Mouse (Mus musculus) liver, embryonic 15.5 days (tissue): ENCODE data around the gene Metap1. TPM values are rescaled to one million over a fixed set of nuclear protein-coding genes. Genes with fewer than 3 reads are reported as not detected.

Experiments
- ATAC-seq: fragments of 200-750 bp; cut with Nextera tagmentation; 2 replicates; pipeline ENCODE4 v1.8.0; 2017; ENCODE audit warnings: moderate number of reproducible peaks, mild to moderate bottlenecking, moderate library complexity; ENCODE audit not compliant: insufficient read depth
- H3K27ac ChIP-seq: fragments of 300-500 bp; sonication (generic); replicated peaks from 2 replicates; pipeline ENCODE4 v1.5.1; 2015; ENCODE audit warnings: mild to moderate bottlenecking, inconsistent platforms
- H3K27me3 ChIP-seq: fragments of 300-500 bp; sonication (generic); 2 replicates; pipeline ENCODE4 v1.6.1; 2015; ENCODE audit warnings: mild to moderate bottlenecking, inconsistent platforms
- H3K36me3 ChIP-seq: fragments of 300-500 bp; sonication (generic); replicated peaks from 2 replicates; pipeline ENCODE4 v1.6.1; 2015; ENCODE audit warnings: moderate library complexity, mild to moderate bottlenecking, inconsistent platforms
- H3K4me1 ChIP-seq: fragments of 300-500 bp; sonication (generic); replicated peaks from 2 replicates; pipeline ENCODE4 v1.6.1; 2015; ENCODE audit warnings: inconsistent platforms
- H3K4me2 ChIP-seq: fragments of 300-500 bp; sonication (generic); 2 replicates; pipeline ENCODE4 v1.6.1; 2015; ENCODE audit warnings: moderate library complexity, mild to moderate bottlenecking, inconsistent platforms
- H3K4me3 ChIP-seq: fragments of 300-500 bp; sonication (generic); replicated peaks from 2 replicates; pipeline ENCODE4 v1.5.1; 2015; ENCODE audit warnings: mild to moderate bottlenecking, inconsistent platforms
- H3K9ac ChIP-seq: fragments of 300-500 bp; sonication (generic); 2 replicates; pipeline ENCODE4 v1.6.1; 2015; ENCODE audit warnings: moderate library complexity, mild to moderate bottlenecking, inconsistent platforms
- H3K9me3 ChIP-seq: fragments of 300-500 bp; sonication (generic); replicated peaks from 2 replicates; pipeline ENCODE4 v1.6.1; 2016; ENCODE audit warnings: inconsistent platforms
- WGBS: fragments of 180-500 bp; shearing (Covaris S2); methylation state at CpG from one replicate; pipeline ENCODE4 v1.1.7; 2015; ENCODE audit warnings: mixed read lengths; ENCODE audit not compliant: insufficient replicate concordance; 5-methylcytosine and 5-hydroxymethylcytosine counted together
- polyA plus RNA-seq: library from polyadenylated mRNA; unstranded; fragments of >200 nt; fragmentation: Nextera tagmentation; extraction: Ambion mirVana; gene quantifications from 2 replicates; pipeline ENCODE4 v1.2.1, GENCODE M21; 2015

The Metap1 gene
- polyA plus RNA-seq, 1 experiment from 2014 or later, result 20.8 TPM

DNA sequence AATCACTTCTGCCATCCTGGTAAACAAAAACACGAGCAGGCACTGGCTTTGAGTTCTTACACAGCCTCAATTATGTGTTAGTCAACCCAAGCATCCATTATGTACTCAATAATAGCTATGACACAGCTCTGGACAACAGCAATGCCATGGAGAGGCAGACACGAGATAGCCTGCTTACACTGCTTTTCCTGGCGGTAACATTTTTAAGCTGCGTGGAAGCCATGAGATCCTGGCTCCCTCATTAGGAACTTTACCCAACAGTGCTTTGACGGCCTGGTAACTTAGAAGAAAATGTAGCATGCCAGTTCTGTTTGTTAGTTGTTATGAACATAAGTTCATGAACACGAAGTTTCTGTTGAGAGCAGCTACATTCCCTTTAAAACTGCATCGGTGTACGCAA, 36.2 kb upstream of the Metap1 start:
- no peaks in the 10 kb centered on the region for H3K9me3 ChIP-seq
- ATAC-seq, result no peak
- H3K36me3 ChIP-seq, result no peaks in the 10 kb centered on the region
- peak overlapping the region; percentile 80; the same call in 1 of the 2 replicates for H3K9ac ChIP-seq
- peak overlapping the region; percentile 82; the same call in 1 of the 2 replicates for H3K27ac ChIP-seq
- 75% methylated on average over 8 of the region's 8 CpGs for WGBS
- H3K4me1 ChIP-seq, result peaks cover 35% of the 10 kb centered on the region
- H3K4me3 ChIP-seq, result peak overlapping the region; percentile 100
- no peaks in the 10 kb centered on the region; the same call in 1 of the 2 replicates for H3K27me3 ChIP-seq
- peak overlapping the region; percentile 97 for H3K4me2 ChIP-seq

DNA sequence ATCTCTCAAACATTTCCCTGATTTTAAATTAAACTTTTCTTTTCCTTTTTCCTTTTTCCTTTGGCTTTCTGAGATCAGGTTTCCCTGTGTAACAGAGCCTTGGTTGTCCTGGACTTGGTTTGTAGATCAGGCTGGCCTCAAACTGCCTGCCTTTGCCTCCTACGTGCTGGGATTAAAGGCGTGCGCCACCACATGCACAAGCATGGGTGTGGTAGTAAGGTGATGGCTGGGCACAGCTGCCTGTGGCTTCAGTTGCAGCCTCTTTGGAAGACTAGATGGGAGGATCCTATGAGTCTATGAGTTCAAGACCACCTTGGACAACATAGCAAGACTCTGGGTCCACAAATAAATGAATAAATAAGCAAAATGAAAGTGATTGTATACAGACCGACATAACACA, 34.6 kb upstream of the Metap1 start:
- 82% methylated on average over 4 of the region's 4 CpGs for WGBS
- H3K9ac ChIP-seq, result no peak overlapping the region
- ATAC-seq, result no peak
- H3K27ac ChIP-seq, result no peak overlapping the region
- no peaks in the 10 kb centered on the region for H3K36me3 ChIP-seq
- H3K9me3 ChIP-seq, result no peaks in the 10 kb centered on the region
- H3K4me3 ChIP-seq, result no peak overlapping the region
- peaks cover 22% of the 10 kb centered on the region for H3K4me1 ChIP-seq
- H3K4me2 ChIP-seq, result no peak overlapping the region
- no peaks in the 10 kb centered on the region; the same call in 1 of the 2 replicates for H3K27me3 ChIP-seq

DNA sequence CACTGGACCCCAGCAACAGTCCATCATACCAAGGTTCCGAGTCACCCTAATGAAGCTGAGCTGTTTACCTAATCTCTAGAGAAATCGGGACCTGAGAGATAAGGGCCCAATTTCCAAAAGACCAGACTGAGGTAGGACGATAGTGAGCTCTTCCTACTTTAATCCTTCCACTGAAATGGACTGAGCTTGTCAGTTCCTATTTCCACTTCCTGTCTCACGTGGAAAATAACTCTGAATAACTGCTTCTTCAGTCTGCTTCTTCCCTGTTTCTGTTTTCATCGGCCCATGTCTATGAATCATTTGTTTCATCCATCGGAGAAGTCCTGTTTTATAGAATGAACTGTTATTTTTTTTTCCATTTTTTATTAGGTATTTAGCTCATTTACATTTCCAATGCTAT, 29.9 kb upstream of the Metap1 start:
- Histone ChIP-seq H3K9me3 (no peaks in the 10 kb centered on the region), H3K9ac (no peak overlapping the region), H3K4me3 (no peak overlapping the region), H3K27me3 (no peaks in the 10 kb centered on the region; the same call in 1 of the 2 replicates), H3K4me1 (no peaks in the 10 kb centered on the region), H3K36me3 (no peaks in the 10 kb centered on the region), H3K27ac (no peak overlapping the region), H3K4me2 (no peak overlapping the region)
- no peak for ATAC-seq
- 54% methylated on average over 6 of the region's 6 CpGs for WGBS

DNA sequence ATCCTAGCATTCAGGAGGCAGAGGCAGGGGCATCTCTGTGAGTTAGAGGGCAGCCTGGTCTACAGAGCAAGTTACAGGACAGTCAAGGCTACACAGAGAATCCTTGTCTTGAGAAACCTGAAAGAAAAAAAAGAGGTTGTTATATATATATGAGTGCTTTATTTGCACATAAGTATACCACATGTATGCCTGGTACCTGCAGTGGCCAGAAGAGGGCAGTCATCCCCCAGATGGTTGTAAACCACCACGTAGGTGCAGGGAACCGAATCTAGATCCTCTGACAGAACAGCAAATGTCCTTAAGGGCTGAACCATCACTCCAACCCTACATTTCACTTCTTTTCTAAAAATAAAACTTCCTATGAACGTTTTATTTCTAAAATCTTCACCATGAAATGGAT, 28.6 kb upstream of the Metap1 start:
- H3K27me3 ChIP-seq, result no peaks in the 10 kb centered on the region; the same call in 1 of the 2 replicates
- no peak for ATAC-seq

DNA sequence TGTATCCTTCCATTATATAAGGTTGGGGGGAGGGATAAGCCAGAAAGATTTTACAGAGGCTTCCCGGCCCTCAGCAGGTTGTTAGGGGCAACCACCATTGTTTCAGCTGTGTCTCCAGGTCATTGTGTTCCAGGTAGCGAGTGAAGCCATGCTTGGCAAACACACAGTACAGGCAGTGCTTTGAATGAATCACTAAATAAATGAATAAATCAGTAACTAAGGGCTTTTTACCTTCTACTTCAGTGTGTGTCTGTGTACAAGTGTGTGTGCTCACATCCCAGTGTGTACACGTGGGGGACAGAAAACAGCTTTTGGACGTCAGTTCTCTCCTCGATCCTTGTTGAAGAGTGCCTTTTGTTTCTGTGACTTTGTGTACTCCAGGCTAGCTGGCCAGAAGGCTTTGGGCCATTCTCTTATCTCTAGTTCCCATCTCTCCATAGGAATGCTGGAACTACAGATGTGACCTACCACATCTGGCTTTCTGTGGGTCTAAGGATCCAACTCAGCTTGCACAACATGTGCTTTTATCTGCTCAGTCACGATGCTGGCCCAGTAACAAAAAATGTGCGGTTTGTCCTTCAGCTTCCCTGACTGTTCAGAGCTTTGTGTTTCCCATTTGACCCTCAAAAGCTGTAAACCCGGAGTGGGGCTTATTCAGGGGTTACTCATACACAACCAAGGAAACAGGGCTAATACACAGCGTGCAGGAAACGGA, 26.5 kb upstream of the Metap1 start:
- no peak overlapping the region for H3K9ac ChIP-seq
- ATAC-seq, result no peak
- H3K4me1 ChIP-seq, result no peaks in the 10 kb centered on the region
- H3K4me2 ChIP-seq, result no peak overlapping the region
- H3K36me3 ChIP-seq, result no peaks in the 10 kb centered on the region
- 57% methylated on average over 10 of the region's 10 CpGs for WGBS
- no peak overlapping the region for H3K4me3 ChIP-seq
- H3K9me3 ChIP-seq, result no peaks in the 10 kb centered on the region
- H3K27me3 ChIP-seq, result no peaks in the 10 kb centered on the region
- H3K27ac ChIP-seq, result no peak overlapping the region

More for the DNA sequence above, 28.6 kb upstream of the Metap1 start:
- no peaks in the 10 kb centered on the region for H3K36me3 ChIP-seq
- H3K9me3 ChIP-seq, result no peaks in the 10 kb centered on the region
- H3K4me2 ChIP-seq, result no peak overlapping the region
- WGBS, result 53% methylated on average over 3 of the region's 3 CpGs
- H3K9ac ChIP-seq, result no peak overlapping the region
- no peak overlapping the region for H3K27ac ChIP-seq
- H3K4me1 ChIP-seq, result no peaks in the 10 kb centered on the region
- no peak overlapping the region for H3K4me3 ChIP-seq

DNA sequence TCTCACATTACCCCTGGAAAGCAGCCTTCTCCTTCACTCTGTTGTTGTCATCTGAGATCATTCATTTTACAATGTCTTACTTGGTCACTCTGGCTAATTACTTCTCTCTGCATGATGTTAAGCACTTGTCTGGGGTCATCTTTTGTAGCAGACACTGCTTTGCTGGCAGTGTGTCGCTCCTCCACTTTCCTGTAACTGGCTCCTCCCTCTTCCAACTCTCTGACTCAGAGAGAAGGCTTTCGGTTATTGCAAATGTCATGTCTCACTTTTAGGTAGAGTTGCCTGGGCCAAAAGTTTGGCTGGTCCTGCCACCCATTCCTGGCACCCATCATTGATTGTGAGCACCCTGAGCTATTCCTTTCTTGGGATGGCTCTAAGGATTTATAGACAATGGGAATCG, 25.4 kb upstream of the Metap1 start:
- H3K9me3 ChIP-seq, result no peaks in the 10 kb centered on the region
- H3K4me3 ChIP-seq, result no peak overlapping the region
- no peak for ATAC-seq
- no peak overlapping the region for H3K4me2 ChIP-seq
- H3K9ac ChIP-seq, result no peak overlapping the region
- H3K36me3 ChIP-seq, result no peaks in the 10 kb centered on the region
- WGBS, result 68% methylated on average over 3 of the region's 3 CpGs
- no peak overlapping the region for H3K27ac ChIP-seq
- H3K27me3 ChIP-seq, result no peaks in the 10 kb centered on the region
- H3K4me1 ChIP-seq, result no peaks in the 10 kb centered on the region

DNA sequence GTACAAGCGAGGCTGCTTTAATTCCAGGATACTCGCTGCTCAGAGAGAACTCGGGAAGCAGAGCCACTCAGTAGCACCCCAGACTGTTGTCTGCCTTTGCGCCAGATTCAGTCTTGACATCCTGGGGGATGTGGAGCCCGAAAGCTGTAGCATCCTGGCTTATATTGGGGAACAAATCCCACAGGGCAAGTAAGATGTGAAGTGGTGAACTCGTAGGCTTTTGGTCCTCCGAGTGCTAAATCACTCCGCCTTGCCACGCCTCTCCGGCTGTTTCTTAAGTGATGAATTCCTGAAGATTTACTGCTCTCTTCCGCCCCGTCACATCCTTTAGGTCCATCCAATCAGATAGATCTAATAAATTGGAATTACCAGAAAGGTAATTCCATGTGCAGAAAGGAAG, 23.9 kb upstream of the Metap1 start:
- H3K4me2 ChIP-seq, result no peak overlapping the region
- no peak for ATAC-seq
- H3K27ac ChIP-seq, result no peak overlapping the region
- H3K36me3 ChIP-seq, result no peaks in the 10 kb centered on the region
- H3K4me3 ChIP-seq, result no peak overlapping the region
- 74% methylated on average over 12 of the region's 12 CpGs for WGBS
- no peaks in the 10 kb centered on the region for H3K4me1 ChIP-seq
- H3K9ac ChIP-seq, result no peak overlapping the region
- H3K9me3 ChIP-seq, result no peaks in the 10 kb centered on the region
- H3K27me3 ChIP-seq, result no peaks in the 10 kb centered on the region

DNA sequence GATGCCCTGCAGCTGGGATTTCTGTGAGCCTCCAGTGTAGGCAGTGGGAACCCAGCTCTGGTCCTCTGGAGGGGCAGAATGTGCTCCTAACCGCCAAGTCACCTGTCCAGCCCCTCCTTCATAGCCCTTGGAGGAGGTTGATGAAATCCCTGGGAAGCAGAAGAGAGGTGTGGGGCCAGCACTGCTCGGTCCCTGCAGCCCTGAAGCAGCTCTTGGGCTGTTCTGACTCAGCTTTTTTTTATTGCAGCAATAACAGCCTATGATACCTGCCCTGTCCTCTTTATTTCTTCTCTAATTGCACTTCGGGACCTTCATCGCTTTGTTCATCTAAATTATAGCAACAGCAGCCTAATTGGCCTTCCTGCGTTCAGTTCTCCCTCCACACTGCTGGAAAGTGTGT, 21.2 kb upstream of the Metap1 start:
- Histone ChIP-seq H3K9me3 (no peaks in the 10 kb centered on the region), H3K27me3 (no peaks in the 10 kb centered on the region), H3K4me2 (no peak overlapping the region), H3K27ac (no peak overlapping the region), H3K36me3 (no peaks in the 10 kb centered on the region), H3K4me3 (no peak overlapping the region), H3K9ac (no peak overlapping the region), H3K4me1 (no peaks in the 10 kb centered on the region)
- ATAC-seq, result no peak
- WGBS, result 68% methylated on average over 5 of the region's 5 CpGs

DNA sequence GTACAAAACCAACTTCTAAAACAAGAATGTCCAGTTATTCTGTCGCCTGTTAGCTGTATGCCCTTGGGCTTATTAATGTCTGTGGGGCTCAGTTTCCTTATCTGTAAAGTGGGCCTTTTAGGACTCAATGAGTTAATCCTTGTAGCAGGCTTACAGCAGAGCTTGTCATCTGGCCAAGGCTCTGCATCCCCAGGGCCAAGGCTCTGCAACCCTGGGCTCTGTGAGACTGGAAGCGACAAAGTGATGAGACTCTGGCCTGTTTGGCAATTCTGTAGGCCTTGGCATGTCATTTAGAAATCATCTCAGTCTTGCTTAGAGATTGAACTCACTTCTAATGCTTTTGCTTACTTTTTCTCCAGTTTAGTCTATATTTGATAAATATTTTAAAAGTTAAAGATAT, 20.3 kb upstream of the Metap1 start:
- Histone ChIP-seq H3K4me2 (no peak overlapping the region), H3K36me3 (no peaks in the 10 kb centered on the region), H3K9ac (no peak overlapping the region), H3K9me3 (no peaks in the 10 kb centered on the region), H3K27ac (no peak overlapping the region), H3K4me1 (no peaks in the 10 kb centered on the region), H3K4me3 (no peak overlapping the region), H3K27me3 (no peaks in the 10 kb centered on the region)
- 72% methylated on average over 2 of the region's 2 CpGs for WGBS
- ATAC-seq, result no peak

DNA sequence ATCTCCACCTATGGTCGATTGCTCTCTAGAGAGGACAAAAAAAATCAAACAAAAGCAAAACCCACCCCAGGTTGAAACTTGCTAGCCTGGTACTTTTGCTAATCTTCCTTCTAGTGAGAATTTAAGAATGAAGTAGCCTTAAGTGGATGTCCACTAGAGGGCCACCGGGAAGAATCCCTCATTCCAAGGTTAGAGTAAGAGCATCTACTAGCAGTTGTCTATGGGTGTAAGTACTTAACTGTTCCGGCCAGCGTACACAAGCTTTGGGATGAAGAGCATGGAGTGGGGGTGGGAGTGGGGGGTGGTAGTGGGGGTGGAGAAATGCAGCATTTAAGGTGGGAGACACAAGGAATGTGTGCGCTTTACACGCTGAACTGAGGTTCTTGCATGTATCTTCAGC, 17.4 kb upstream of the Metap1 start:
- ATAC-seq, result no peak
- Histone ChIP-seq H3K4me1 (no peaks in the 10 kb centered on the region), H3K9ac (no peak overlapping the region), H3K4me2 (no peak overlapping the region), H3K9me3 (no peaks in the 10 kb centered on the region), H3K27ac (no peak overlapping the region), H3K36me3 (no peaks in the 10 kb centered on the region), H3K4me3 (no peak overlapping the region), H3K27me3 (no peaks in the 10 kb centered on the region)
- 53% methylated on average over 6 of the region's 6 CpGs for WGBS

DNA sequence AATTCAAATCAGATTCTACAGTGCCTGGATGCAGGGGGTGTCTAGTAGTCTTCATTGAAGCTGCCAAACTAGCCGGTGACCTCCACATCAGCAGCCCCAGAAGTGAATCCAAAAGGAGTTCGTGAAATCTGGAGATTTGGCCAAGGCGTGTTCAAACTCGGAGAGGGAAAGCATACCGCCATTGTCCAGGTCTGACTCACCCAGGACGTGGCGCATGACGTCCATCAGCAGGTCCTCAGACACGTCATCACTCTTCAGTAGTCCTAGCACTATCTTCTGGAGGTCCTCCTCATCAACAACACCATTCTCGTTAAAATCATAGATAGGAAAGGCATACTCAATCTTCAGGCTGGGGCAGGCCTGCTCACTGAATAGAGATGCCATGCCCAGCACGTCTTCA, 14.4 kb upstream of the Metap1 start:
- Histone ChIP-seq H3K4me3 (no peak overlapping the region), H3K9me3 (no peaks in the 10 kb centered on the region), H3K27ac (no peak overlapping the region), H3K4me2 (no peak overlapping the region), H3K27me3 (no peaks in the 10 kb centered on the region), H3K36me3 (no peaks in the 10 kb centered on the region), H3K9ac (no peak overlapping the region), H3K4me1 (no peaks in the 10 kb centered on the region)
- no peak for ATAC-seq
- 70% methylated on average over 11 of the region's 11 CpGs for WGBS
